Mouse (Mus musculus): ENCODE data around the gene Akap10. TPM values are rescaled to one million over a fixed set of nuclear protein-coding genes. Genes with fewer than 3 reads are reported as not detected.

The Akap10 gene
- polyA plus RNA-seq (2014; fragmentation: Illumina TruSeq; extraction: RNeasy Lipid Tissue Mini Kit (QIAGEN cat#74804); ENCODE audit: low read depth, low replicate concordance) = 40.3 TPM

GRCm38 (mm10) chr11:61930098-61930517 lies at the start of gene Akap10:
TSS of gene Akap10 (minus strand) at chr11:61930252.

GRCm38 (mm10) chr11:61956572-61957295 lies 26.7 kb upstream of the Akap10 start, which contains the start of gene Specc1:
TSS of gene Specc1 (plus strand) at chr11:61956763.

GRCm38 (mm10) chr11:61854988-61855411 lies 75.1 kb downstream of the Akap10 start, which contains the start of gene Ulk2:
TSS of gene Ulk2 (minus strand) at chr11:61855073.

Other genes starting within 250 kb of the Akap10 start
- gene Fam83g, start 246.2 kb downstream of the Akap10 start, polyA plus RNA-seq (2014; fragmentation: Illumina TruSeq; extraction: RNeasy Lipid Tissue Mini Kit (QIAGEN cat#74804); ENCODE audit: low read depth, low replicate concordance) = 0.49 TPM
- gene Slc5a10, start 209.4 kb downstream of the Akap10 start, polyA plus RNA-seq (2014; fragmentation: Illumina TruSeq; extraction: RNeasy Lipid Tissue Mini Kit (QIAGEN cat#74804); ENCODE audit: low read depth, low replicate concordance) = 18.9 TPM
- 52.3 TPM for gene Prpsap2, start 168.2 kb downstream of the Akap10 start, polyA plus RNA-seq (2014; fragmentation: Illumina TruSeq; extraction: RNeasy Lipid Tissue Mini Kit (QIAGEN cat#74804); ENCODE audit: low read depth, low replicate concordance)
- 39.5 TPM for gene Ulk2, start 75.2 kb downstream of the Akap10 start, polyA plus RNA-seq (2014; fragmentation: Illumina TruSeq; extraction: RNeasy Lipid Tissue Mini Kit (QIAGEN cat#74804); ENCODE audit: low read depth, low replicate concordance)
- 13.4 TPM for gene Specc1, start 26.5 kb upstream of the Akap10 start, polyA plus RNA-seq (2014; fragmentation: Illumina TruSeq; extraction: RNeasy Lipid Tissue Mini Kit (QIAGEN cat#74804); ENCODE audit: low read depth, low replicate concordance)

Measured in kidney, adult 10 weeks (tissue).